Mouse (Mus musculus) thymus, adult 18-20 months (tissue): ENCODE measurements around the gene Dnase1l3.
A peak's percentile ranks its signal among the peaks of the same experiment; 100 is the strongest.

Experiments
- DNase-seq, 2 experiments: peaks; one replicate each; pipeline ENCODE4 v3.0.0; 2022; ENCODE audit warnings: mixed read lengths in 2 of 2

Dnase1l3 gene

DNA sequence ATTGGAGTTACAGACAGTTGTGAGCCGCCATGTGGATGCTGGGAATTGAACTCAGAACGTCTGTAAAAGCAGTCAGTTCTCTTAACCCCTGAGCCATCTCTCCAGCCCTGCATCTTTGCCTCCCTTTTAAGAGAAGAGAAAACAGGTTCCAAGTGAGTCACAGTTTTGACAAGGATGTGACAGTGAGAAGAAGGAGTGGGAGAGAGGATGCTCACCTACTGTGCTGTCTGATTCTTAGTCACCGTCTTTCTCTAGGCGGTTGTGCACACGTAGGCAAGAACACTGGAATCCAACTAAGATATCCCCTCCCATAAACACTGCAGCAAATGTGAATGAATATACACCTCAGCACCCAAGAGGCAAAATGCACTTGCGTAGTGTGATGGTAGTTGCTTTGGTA, 19.2 kb downstream of the Dnase1l3 start:
- DNase-seq = no peak

- no peak for DNase-seq
Measured at GRCm38 (mm10) chr14:7974643-7975042, 19.7 kb downstream of the Dnase1l3 start.

GRCm38 (mm10) chr14:7971889-7972493, 22.4 kb downstream of the Dnase1l3 start:
- DNase-seq = no peak

DNA sequence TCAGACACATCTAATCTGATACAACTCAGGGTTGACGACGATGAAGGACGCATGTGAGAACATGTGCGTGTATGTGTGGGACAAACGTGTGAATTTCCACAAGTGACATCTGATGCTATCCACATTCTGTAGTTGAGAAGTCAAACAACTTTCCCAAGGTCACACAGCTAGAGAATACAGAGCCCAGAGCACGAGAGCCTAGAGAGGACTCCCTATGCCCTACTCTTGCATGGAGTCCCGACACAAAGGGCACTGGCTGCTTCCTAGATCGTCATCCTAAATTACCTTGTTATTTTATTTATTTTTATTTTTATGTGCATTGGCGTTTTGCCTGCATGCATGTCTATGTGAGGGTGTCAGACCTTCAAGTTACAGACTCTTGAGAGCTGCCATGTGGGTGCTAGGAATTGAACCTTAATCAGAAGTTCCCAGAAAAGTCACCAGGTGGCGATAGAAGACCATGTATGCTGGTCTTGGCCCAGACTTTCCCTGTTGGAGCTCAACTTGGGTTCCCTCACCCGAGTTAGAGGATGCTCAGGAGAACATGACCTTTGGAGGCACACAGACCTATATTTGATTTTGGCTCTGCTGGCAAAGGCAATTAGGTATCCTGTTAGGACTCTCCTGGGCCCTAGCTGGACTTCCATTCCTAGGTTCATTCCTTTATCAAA, 30.0 kb downstream of the Dnase1l3 start:
- DNase-seq = no peak

GRCm38 (mm10) chr14:7963160-7963559, 31.2 kb downstream of the Dnase1l3 start:
- DNase-seq = no peak

DNA sequence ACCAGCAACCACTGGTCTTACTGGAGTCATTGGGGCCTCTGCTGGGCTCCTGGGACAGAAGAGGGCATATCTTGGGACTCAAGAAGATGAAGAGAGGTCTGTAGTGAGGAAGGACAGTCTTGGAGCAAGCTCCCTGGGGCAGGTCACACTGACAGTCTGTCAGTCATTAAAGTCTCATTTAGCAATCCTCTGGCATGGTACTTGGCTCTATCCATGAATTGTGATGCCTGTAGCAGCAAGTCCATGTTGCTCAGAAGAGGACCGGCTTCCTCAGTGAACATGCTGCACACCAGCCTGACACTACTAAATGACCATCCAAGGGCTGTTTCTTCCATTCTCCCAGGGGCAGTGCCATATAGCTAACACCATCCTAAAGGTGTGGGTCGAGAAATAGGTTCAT, 31.7 kb downstream of the Dnase1l3 start:
- no peak for DNase-seq

DNA sequence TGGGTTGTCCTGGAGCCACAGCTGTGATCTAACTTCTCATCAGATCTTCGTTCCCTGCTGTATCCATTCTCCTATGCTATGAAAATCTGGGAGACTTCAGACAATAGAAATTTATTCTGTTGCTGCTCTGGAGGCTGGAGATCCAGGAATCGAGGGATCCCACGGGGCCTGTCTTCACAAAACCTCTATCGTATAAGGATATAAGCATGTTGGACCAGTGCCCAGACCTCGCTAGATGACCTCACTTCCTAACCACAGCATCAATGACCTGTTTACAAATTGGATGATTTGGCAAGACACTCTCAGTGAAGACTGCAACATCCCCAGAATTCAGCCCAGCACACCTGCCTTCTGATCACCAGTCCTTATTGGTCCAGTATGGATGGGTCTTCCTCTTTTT, 32.7 kb downstream of the Dnase1l3 start:
- no peak for DNase-seq

DNA sequence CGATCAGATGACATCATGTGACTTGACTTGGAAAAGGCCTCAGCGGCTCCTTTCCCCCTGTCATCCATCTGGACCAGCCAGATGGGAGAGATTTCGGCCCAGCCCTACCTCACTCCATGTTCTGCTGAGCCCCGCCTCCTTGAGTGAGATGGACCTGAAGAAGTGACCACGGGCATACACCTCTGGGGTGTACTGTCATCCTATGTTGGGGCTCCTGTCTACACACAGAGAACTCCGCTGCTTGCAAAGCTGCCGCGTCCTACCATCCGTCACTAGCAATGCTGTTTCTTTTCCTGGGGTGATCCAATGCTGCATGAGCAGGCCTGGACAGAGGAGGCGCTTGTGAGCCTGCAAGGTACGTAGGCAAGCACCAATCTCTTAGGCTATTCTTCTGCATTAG, 33.8 kb downstream of the Dnase1l3 start:
- DNase-seq = no peak

DNA sequence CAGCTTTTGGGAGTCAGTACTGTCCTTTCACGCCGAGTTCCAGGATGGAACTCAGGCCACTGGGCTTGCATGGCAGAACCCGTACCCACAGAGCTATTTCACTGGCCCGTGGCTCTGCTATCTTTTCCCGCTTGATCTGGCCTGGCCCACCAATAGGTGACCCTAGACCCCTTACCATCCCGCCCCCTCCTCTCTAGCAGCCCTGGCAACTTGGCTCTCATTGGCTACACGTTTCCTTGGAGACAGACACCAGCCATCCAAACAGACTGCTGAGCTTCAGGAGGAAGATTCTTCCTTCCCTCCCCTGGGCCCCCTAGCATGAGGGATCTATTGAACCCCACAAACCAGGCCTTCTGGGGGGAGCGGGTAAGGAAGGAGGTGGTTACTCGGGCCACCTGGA, 37.3 kb downstream of the Dnase1l3 start, which contains the start of gene Gm45521:
Gm45521 (plus strand) TSS at position 240 of the 400 bp plus-strand sequence.
- no peak for DNase-seq

DNA sequence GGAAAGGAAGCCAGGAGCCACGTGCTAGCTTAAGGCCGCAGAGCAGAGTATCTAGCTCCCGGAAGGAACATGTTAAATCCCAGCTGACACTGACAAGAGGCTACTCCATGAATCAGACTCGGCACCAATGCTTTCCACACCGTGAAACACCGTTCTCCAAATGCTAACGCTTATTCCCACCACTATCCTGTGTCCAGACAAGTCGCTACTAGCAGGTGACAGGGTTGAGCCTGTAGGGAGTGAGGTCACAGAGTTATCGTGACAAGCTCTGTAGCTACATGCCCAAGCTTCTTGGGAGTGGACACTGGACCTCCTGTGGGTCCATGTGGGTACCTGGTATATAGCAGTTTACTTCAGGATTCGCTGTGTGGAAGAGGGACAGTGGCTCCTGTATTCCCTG, 37.9 kb downstream of the Dnase1l3 start:
- no peak for DNase-seq

DNA sequence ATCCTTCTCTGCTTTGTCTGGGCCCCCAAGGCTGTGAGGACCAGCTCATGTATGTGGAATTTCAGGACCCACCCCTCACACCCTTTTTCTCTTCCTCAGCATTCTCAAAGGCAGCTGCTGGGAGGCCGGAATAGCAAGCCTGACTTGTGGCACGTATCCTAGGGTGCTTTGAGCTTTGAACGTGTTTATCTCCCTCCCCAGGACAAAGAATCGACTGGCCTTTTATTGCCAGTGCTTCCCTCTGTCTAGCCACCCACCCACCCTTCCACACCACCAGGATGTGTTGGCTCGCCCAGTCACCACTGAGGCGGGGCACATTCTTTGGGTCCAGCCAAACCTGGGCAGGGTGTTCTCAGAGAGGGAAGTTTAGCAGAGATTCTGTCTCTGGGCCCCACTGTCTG, 40.3 kb downstream of the Dnase1l3 start:
- DNase-seq = no peak

- DNase-seq = no peak
Measured at GRCm38 (mm10) chr14:7952610-7953254, 41.6 kb downstream of the Dnase1l3 start.

DNA sequence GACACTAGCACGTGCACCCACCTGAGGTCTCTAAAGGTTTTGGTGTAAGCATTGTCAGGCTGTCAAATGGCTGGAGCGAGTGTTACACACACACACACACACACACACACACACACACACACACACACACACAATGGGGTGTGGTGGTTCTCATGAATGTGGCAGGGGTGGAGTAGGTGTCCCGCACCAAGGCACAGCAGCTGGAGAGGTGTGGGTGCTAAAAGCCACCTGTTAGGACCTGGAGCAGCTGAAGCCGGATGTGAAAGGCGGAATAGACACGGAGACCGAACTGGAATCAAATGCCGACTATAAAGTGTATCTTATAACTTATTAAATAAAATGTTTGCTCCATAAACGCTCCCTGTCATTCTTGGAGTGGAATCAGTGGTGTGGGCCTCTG, 43.1 kb downstream of the Dnase1l3 start:
- DNase-seq = no peak

GRCm38 (mm10) chr14:7945261-7945660, 49.1 kb downstream of the Dnase1l3 start:
- no peak for DNase-seq

- peak in 1 of 2 experiments; percentile 31 for DNase-seq
Measured at GRCm38 (mm10) chr14:7944349-7945039, 49.9 kb downstream of the Dnase1l3 start.

DNA sequence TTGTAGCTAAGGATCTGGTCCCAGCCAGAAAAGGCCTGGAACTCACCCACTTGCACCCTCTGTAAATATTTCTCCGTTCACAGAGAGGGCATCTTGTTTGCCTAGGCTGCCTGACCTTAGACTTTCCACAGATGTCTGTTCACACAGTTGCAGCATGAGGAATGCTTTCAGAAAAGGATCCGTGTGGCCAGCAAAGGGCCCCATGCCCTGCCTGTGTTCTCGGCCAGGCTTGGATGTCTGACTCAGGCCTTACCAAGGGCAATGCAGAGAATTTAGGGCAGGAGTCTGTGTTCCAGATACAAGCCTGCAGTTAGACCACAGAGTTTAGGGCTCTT, 50.6 kb downstream of the Dnase1l3 start:
- no peak for DNase-seq

- DNase-seq = no peak
Measured at GRCm38 (mm10) chr14:7943101-7943800, 51.1 kb downstream of the Dnase1l3 start.

- DNase-seq = no peak
Measured at GRCm38 (mm10) chr14:7941413-7941812, 53.0 kb downstream of the Dnase1l3 start.

GRCm38 (mm10) chr14:7938809-7939784, 55.3 kb downstream of the Dnase1l3 start:
- DNase-seq = no peak

DNA sequence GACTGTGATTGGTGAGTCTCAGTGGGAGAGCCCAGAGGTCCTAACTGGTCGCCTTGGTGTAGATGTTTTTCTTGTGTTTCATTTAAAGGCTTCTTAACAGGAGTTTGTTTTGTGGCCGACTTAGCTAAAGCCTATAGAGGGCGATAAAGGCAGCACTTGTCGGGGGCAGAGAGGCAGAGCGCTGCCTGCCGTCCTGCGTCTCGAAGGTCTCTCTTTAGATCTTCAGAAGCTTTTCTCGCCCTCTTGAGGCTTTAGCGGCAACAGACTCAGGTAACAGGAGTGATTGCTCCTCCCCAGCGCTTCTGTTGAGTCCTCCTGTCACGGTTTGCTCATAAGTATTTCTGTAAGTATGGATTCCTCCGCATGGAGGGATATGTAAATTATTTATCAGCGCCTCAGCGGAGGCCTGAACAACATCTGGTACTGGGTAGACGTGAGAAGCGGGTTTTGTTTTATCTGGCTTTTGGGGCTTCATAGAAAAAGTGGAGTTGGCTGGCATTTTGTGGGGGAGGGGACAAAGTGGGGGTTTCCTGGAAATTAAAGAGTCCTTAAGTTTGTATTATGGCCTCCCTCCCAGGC, 57.2 kb downstream of the Dnase1l3 start:
- DNase-seq = peak in 1 of 2 experiments; percentile 21

GRCm38 (mm10) chr14:7934166-7934565, 60.2 kb downstream of the Dnase1l3 start:
- no peak for DNase-seq
